12 mouse cellular contexts compared by ENCODE assay signal in the genomic region with DNA sequence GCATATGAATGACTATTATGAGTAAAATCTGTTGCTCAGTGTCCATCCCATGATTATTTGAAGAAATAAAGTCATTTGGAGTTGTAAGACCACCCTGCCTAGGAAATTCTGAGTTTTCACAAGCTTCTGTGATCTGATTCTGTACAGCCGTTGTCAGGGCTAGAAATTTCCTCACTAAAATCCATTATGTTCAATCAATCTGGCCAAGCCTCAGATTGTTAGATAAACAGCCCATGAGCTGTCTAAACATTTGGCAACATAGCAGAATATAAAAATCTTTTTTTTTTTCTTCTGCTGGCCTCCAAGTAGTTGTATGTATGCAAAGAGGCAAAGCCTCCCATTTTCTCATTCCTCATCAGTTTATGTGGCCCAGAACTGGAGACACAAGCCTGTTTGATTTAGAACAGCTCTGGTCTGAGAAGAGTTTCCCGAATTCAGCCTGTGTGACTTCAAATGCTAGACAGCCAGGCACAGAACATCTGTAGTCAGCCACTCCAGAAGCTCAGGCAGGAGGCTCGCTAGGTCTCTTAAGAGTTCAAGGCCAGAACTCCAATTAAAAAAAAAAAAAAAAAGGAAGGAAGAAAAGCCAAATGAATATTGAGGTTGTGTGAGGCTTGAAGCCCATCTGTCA. TPM values are rescaled to one million over a fixed set of nuclear protein-coding genes. Genes with fewer than 3 reads are reported as not detected.
DNase-seq lines count a peak whose midpoint lies in the region; ATAC-seq and TF ChIP-seq lines count a peak whose summit lies in the region.
"Had no signal": no experiment of that assay in that cellular context is flagged by ENCODE, and none has a peak within 500 bp of the region (broad histone marks: within the 10 kb centered on the region; RNA-seq: fewer than 3 reads in every experiment).

No protein-coding gene starts in this region.

- H3K9ac ChIP-seq in heart, embryonic 15.5 days: no peak overlapping the region
- no peak overlapping the region for H3K9ac ChIP-seq in heart, embryonic 11.5 days (ENCODE audit: low read depth, low read length)
- H3K9ac ChIP-seq in liver, postnatal 0 days (replicated peaks): peak overlapping the region; percentile 39; the same call in 1 of the 2 replicates
- no peak overlapping the region for H3K9ac ChIP-seq in liver, embryonic 12.5 days
- H3K9ac ChIP-seq: forebrain, embryonic 15.5 days had no signal

- TF ChIP-seq POLR2A in bone marrow, adult 2 months (IDR thresholded peaks at IDR 0.05; ENCODE audit: borderline replicate concordance, control insufficient read depth, low read depth, low read length): no peak

- no peaks in the 10 kb centered on the region for H3K9me3 ChIP-seq in heart, embryonic 15.5 days (replicated peaks)
- no peaks in the 10 kb centered on the region for H3K9me3 ChIP-seq in heart, embryonic 11.5 days (replicated peaks; ENCODE audit: control insufficient read depth, low read length)
- H3K9me3 ChIP-seq in liver, postnatal 0 days (ENCODE audit: low read length): no peaks in the 10 kb centered on the region
- no peaks in the 10 kb centered on the region for H3K9me3 ChIP-seq in liver, embryonic 12.5 days (replicated peaks)
- H3K9me3 ChIP-seq: forebrain, embryonic 15.5 days; limb, embryonic 10.5 days had no signal

- TF ChIP-seq EP300 in liver, postnatal 0 days (IDR thresholded peaks at IDR 0.05; ENCODE audit: low read depth): no peak

- WGBS in heart, embryonic 15.5 days: 52% methylated on average over 3 of the region's 3 CpGs
- 52% methylated on average over 3 of the region's 3 CpGs for WGBS in heart, embryonic 11.5 days (ENCODE audit: insufficient replicate concordance)
- 23% methylated on average over 3 of the region's 3 CpGs for WGBS in liver, postnatal 0 days (ENCODE audit: insufficient replicate concordance)
- WGBS in liver, embryonic 12.5 days (ENCODE audit: insufficient replicate concordance): 47% methylated on average over 3 of the region's 3 CpGs
- WGBS in bone marrow, adult 2 months: 31% methylated on average over 3 of the region's 3 CpGs

- no peaks in the 10 kb centered on the region for H3K27me3 ChIP-seq in heart, embryonic 15.5 days
- no peaks in the 10 kb centered on the region for H3K27me3 ChIP-seq in heart, embryonic 11.5 days (ENCODE audit: control insufficient read depth, insufficient read depth, low read length)
- no peaks in the 10 kb centered on the region for H3K27me3 ChIP-seq in liver, postnatal 0 days (ENCODE audit: insufficient read depth, low read length)
- H3K27me3 ChIP-seq in liver, embryonic 12.5 days (replicated peaks): no peaks in the 10 kb centered on the region
- H3K27me3 ChIP-seq: forebrain, embryonic 15.5 days had no signal

- H3K4me2 ChIP-seq in heart, embryonic 15.5 days: peak overlapping the region; percentile 38; the same call in 1 of the 2 replicates
- no peak overlapping the region for H3K4me2 ChIP-seq in heart, embryonic 11.5 days
- H3K4me2 ChIP-seq in liver, postnatal 0 days (ENCODE audit: low read depth, low read length): peak overlapping the region; percentile 49
- no peak overlapping the region for H3K4me2 ChIP-seq in liver, embryonic 12.5 days
- H3K4me2 ChIP-seq: forebrain, embryonic 15.5 days had no signal

- peaks cover 12% of the 10 kb centered on the region for H3K36me3 ChIP-seq in heart, embryonic 15.5 days
- peaks cover under 1% of the 10 kb centered on the region; the same call in 1 of the 2 replicates for H3K36me3 ChIP-seq in heart, embryonic 11.5 days (ENCODE audit: control insufficient read depth, insufficient read depth, low read length)
- H3K36me3 ChIP-seq in liver, postnatal 0 days (replicated peaks; ENCODE audit: insufficient read depth, low read length): peaks cover under 1% of the 10 kb centered on the region; the same call in 1 of the 2 replicates
- peaks cover 15% of the 10 kb centered on the region for H3K36me3 ChIP-seq in liver, embryonic 12.5 days

- H3K4me1 ChIP-seq in heart, embryonic 15.5 days (replicated peaks): peaks cover 20% of the 10 kb centered on the region
- peaks cover 3% of the 10 kb centered on the region for H3K4me1 ChIP-seq in heart, embryonic 11.5 days (ENCODE audit: control insufficient read depth, insufficient read depth, low read length)
- peaks cover 37% of the 10 kb centered on the region for H3K4me1 ChIP-seq in liver, postnatal 0 days (ENCODE audit: insufficient read depth)
- peaks cover 36% of the 10 kb centered on the region for H3K4me1 ChIP-seq in liver, embryonic 12.5 days
- peaks cover 3% of the 10 kb centered on the region for H3K4me1 ChIP-seq in bone marrow, adult 2 months (ENCODE audit: control insufficient read depth, insufficient read depth, low read length)

- H3K27ac ChIP-seq in heart, embryonic 15.5 days: peak overlapping the region; percentile 48
- H3K27ac ChIP-seq in heart, embryonic 11.5 days (ENCODE audit: low read depth, low read length): no peak overlapping the region
- peak overlapping the region; percentile 67 for H3K27ac ChIP-seq in liver, postnatal 0 days (ENCODE audit: low read depth)
- no peak overlapping the region for H3K27ac ChIP-seq in liver, embryonic 12.5 days
- H3K27ac ChIP-seq in bone marrow, adult 2 months (ENCODE audit: control insufficient read depth, insufficient read depth, low read depth, low read length, poor library complexity): peak overlapping the region; percentile 51
- H3K27ac ChIP-seq: forebrain, embryonic 15.5 days; limb, embryonic 10.5 days had no signal

- H3K4me3 ChIP-seq in heart, embryonic 15.5 days: no peak overlapping the region
- H3K4me3 ChIP-seq in heart, embryonic 11.5 days (ENCODE audit: low read depth, low read length): no peak overlapping the region
- H3K4me3 ChIP-seq in liver, postnatal 0 days (ENCODE audit: low read depth, low read length): no peak overlapping the region
- H3K4me3 ChIP-seq in liver, embryonic 12.5 days: no peak overlapping the region
- H3K4me3 ChIP-seq in bone marrow, adult 2 months (replicated peaks; ENCODE audit: control insufficient read depth, low read depth, low read length): no peak overlapping the region
- H3K4me3 ChIP-seq: forebrain, embryonic 15.5 days; limb, embryonic 10.5 days had no signal

- no peak for ATAC-seq in heart, embryonic 15.5 days (replicated peaks; ENCODE audit: insufficient number of reproducible peaks, insufficient read depth, low FRiP score, low read depth)
- no peak for ATAC-seq in heart, embryonic 11.5 days (replicated peaks; ENCODE audit: insufficient number of reproducible peaks, low FRiP score, low TSS enrichment)
- no peak for ATAC-seq in liver, postnatal 0 days
- ATAC-seq in liver, embryonic 12.5 days: no peak
- ATAC-seq: forebrain, embryonic 15.5 days had no signal

- TF ChIP-seq CTCF in liver, postnatal 0 days (IDR thresholded peaks at IDR 0.05; ENCODE audit: low read depth): no peak
- no peak for TF ChIP-seq CTCF in bone marrow, adult 2 months (IDR thresholded peaks at IDR 0.05; ENCODE audit: control insufficient read depth, insufficient read depth, low read length)

- DNase-seq in liver, postnatal 0 days: no peak
- DNase-seq in lung, postnatal 4 days: peak; percentile 23 to 35
- no peak for DNase-seq in neural tube, embryonic 10.5 days (ENCODE audit: extremely low spot score, low spot score)
- no peak for DNase-seq in right cerebral cortex, adult 18-20 months
- DNase-seq: cerebellum, postnatal 36 days; right cerebral cortex, postnatal 14 days had no signal

RNA-seq across cellular contexts. Expression of a gene that starts 3.0 kb away (rescaled TPM):
- polyA plus RNA-seq in heart, embryonic 15.5 days (2015; fragmentation: Nextera tagmentation; extraction: Ambion mirVana): 30.0 and 32.1 TPM in 2 replicates
- 26.6 and 28.8 TPM in 2 replicates for polyA plus RNA-seq in heart, embryonic 11.5 days (2014; fragmentation: Nextera tagmentation; extraction: Ambion mirVana)
- 15.7 and 17.8 TPM in 2 replicates for polyA plus RNA-seq in liver, postnatal 0 days (2015; fragmentation: Nextera tagmentation; extraction: Ambion mirVana)
- polyA plus RNA-seq in liver, embryonic 12.5 days (2016; fragmentation: Nextera tagmentation; extraction: Ambion mirVana): 11.9 and 13.3 TPM in 2 replicates
- polyA plus RNA-seq in bone marrow, adult 2 months (2011; ENCODE audit: insufficient read depth, insufficient read length, low replicate concordance, missing spikeins): 7.1 and 21.9 TPM in 2 replicates

RNA-seq across cellular contexts. Expression of a gene that starts 14.9 kb away (rescaled TPM):
- 39.3 and 40.3 TPM in 2 replicates for polyA plus RNA-seq in heart, embryonic 15.5 days (2015; fragmentation: Nextera tagmentation; extraction: Ambion mirVana)
- polyA plus RNA-seq in heart, embryonic 11.5 days (2014; fragmentation: Nextera tagmentation; extraction: Ambion mirVana): 40.0 and 43.5 TPM in 2 replicates
- 19.2 and 19.3 TPM in 2 replicates for polyA plus RNA-seq in liver, postnatal 0 days (2015; fragmentation: Nextera tagmentation; extraction: Ambion mirVana)
- 41.7 and 45.2 TPM in 2 replicates for polyA plus RNA-seq in liver, embryonic 12.5 days (2016; fragmentation: Nextera tagmentation; extraction: Ambion mirVana)
- 10.6 and 20.7 TPM in 2 replicates for polyA plus RNA-seq in bone marrow, adult 2 months (2011; ENCODE audit: insufficient read depth, insufficient read length, low replicate concordance, missing spikeins)

Comparison
In these comparisons a context has a peak if more than half of its experiments do, and no peak if none do; other contexts are left out.
1. H3K27ac ChIP-seq: peak in heart, embryonic 15.5 days (single experiment), liver, postnatal 0 days (single experiment) and bone marrow, adult 2 months (single experiment); none in heart, embryonic 11.5 days (single experiment) and liver, embryonic 12.5 days (single experiment).
2. H3K4me2 ChIP-seq: peak in heart, embryonic 15.5 days (single experiment) and liver, postnatal 0 days (single experiment); none in heart, embryonic 11.5 days (single experiment) and liver, embryonic 12.5 days (single experiment).
3. DNase-seq: peak in lung, postnatal 4 days (2 of 2); none in liver, postnatal 0 days (single experiment), neural tube, embryonic 10.5 days (single experiment) and right cerebral cortex, adult 18-20 months (single experiment).